22 mouse cellular contexts compared by ENCODE assay signal in the genomic region with DNA sequence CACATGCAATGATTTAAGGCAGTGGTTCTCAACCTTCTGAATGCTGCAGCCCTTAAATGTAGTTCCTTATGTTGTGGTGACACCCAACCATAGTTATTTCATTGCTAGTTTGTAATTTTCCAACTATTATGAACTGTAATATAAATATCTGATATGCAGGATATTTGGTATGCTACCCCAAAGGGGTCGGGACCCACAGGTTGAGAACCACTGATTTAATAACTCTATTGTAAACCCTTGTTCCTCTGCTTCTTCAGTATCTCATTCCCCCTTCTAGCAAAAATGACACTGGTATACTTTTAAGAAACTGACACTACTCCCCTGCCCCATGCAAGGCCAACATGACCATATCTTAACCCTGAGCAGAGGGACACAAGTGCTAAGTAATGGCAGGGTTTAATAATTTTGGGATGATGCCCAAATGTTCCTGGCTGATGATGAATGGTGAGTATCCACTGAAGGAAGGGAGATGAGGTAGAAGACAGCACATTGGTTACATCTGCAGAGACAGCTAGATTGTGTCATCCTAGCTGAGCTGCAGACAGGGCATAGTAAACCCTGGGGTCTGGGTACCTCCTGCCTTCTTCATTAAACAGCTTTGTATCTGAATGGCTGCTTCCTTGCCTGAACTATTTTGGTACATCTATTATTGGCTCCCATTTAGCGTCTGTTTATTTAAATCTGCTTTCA. TPM values are rescaled to one million over a fixed set of nuclear protein-coding genes. Genes with fewer than 3 reads are reported as not detected.
DNase-seq lines count a peak whose midpoint lies in the region; ATAC-seq and TF ChIP-seq lines count a peak whose summit lies in the region.
"Had no signal": no experiment of that assay in that cellular context is flagged by ENCODE, and none has a peak within 500 bp of the region (broad histone marks: within the 10 kb centered on the region; RNA-seq: fewer than 3 reads in every experiment).

No protein-coding gene starts in this region.

- no peak for ATAC-seq in midbrain, embryonic 15.5 days (replicated peaks)
- ATAC-seq in forebrain, embryonic 11.5 days (replicated peaks; ENCODE audit: low FRiP score), result no peak
- ATAC-seq in hindbrain, embryonic 16.5 days, result peak; percentile 21
- ATAC-seq: Patski had no signal

- no peaks in the 10 kb centered on the region; the same call in 1 of the 2 replicates for H3K9me3 ChIP-seq in midbrain, embryonic 10.5 days (replicated peaks)
- H3K9me3 ChIP-seq in midbrain, embryonic 15.5 days, result no peaks in the 10 kb centered on the region
- H3K9me3 ChIP-seq in ES-E14 (ENCODE audit: control insufficient read depth, insufficient read depth, low read depth, low read length), result no peaks in the 10 kb centered on the region
- H3K9me3 ChIP-seq in forebrain, embryonic 11.5 days (ENCODE audit: control insufficient read depth, low read length), result no peaks in the 10 kb centered on the region; the same call in 1 of the 2 replicates
- no peaks in the 10 kb centered on the region for H3K9me3 ChIP-seq in hindbrain, embryonic 16.5 days (ENCODE audit: control insufficient read depth, low read length)
- H3K9me3 ChIP-seq: embryonic facial prominence, embryonic 12.5 days; heart, embryonic 13.5 days; stomach, embryonic 15.5 days had no signal

- DNase-seq in midbrain, embryonic 10.5 days (ENCODE audit: low spot score), result no peak
- no peak for DNase-seq in ES-E14 (ENCODE audit: low read depth, low spot score)
- DNase-seq in forebrain, embryonic 11.5 days (ENCODE audit: low spot score), result no peak
- no peak for DNase-seq in c-Kit-positive CD71-positive TER-119-positive erythroid progenitor cells, embryonic 14.5 days (ENCODE audit: low spot score)
- no peak for DNase-seq in kidney, adult 8-10 months
- DNase-seq: adrenal gland, adult 8-10 months; cerebellum, adult 9-10 months; gastrocnemius, postnatal 10 days; heart, adult 18-20 months; kidney, adult 9 months; kidney, postnatal 25 days had no signal

- H3K27me3 ChIP-seq in midbrain, embryonic 10.5 days (ENCODE audit: low read depth, poor library complexity, severe bottlenecking), result peaks cover 11% of the 10 kb centered on the region; the same call in 1 of the 2 replicates
- no peaks in the 10 kb centered on the region for H3K27me3 ChIP-seq in midbrain, embryonic 15.5 days (replicated peaks)
- no peaks in the 10 kb centered on the region for H3K27me3 ChIP-seq in forebrain, embryonic 11.5 days (ENCODE audit: control insufficient read depth, insufficient read depth, low read length)
- H3K27me3 ChIP-seq in hindbrain, embryonic 16.5 days (replicated peaks; ENCODE audit: control insufficient read depth, insufficient read depth, low read length), result no peaks in the 10 kb centered on the region
- H3K27me3 ChIP-seq: embryonic facial prominence, embryonic 12.5 days; heart, embryonic 13.5 days; Patski; stomach, embryonic 15.5 days had no signal

- H3K9ac ChIP-seq in midbrain, embryonic 15.5 days, result no peak overlapping the region
- H3K9ac ChIP-seq in ES-E14 (ENCODE audit: insufficient read depth, low read depth, low read length, poor library complexity, severe bottlenecking), result no peak overlapping the region
- H3K9ac ChIP-seq in forebrain, embryonic 11.5 days (ENCODE audit: low read length), result no peak overlapping the region; the same call in 1 of the 2 replicates
- H3K9ac ChIP-seq in hindbrain, embryonic 16.5 days (ENCODE audit: low read depth, low read length), result no peak overlapping the region
- H3K9ac ChIP-seq: embryonic facial prominence, embryonic 12.5 days; heart, embryonic 13.5 days; liver, embryonic 14.5 days; stomach, embryonic 15.5 days had no signal

- 76% methylated on average over 2 of the region's 2 CpGs for WGBS in midbrain, embryonic 10.5 days
- WGBS in midbrain, embryonic 15.5 days, result 62% methylated on average over 2 of the region's 2 CpGs
- 52% methylated on average over 2 of the region's 2 CpGs for WGBS in forebrain, embryonic 11.5 days
- WGBS in hindbrain, embryonic 16.5 days, result 61% methylated on average over 2 of the region's 2 CpGs

- H3K27ac ChIP-seq in midbrain, embryonic 10.5 days (replicated peaks), result peak overlapping the region; percentile 85
- no peak overlapping the region; the same call in 1 of the 2 replicates for H3K27ac ChIP-seq in midbrain, embryonic 15.5 days
- H3K27ac ChIP-seq in ES-E14 (ENCODE audit: insufficient read depth, low read depth, low read length, poor library complexity, severe bottlenecking), result no peak overlapping the region
- H3K27ac ChIP-seq in forebrain, embryonic 11.5 days (ENCODE audit: low read depth, low read length), result peak overlapping the region; percentile 79
- H3K27ac ChIP-seq in hindbrain, embryonic 16.5 days (ENCODE audit: low read depth, low read length), result no peak overlapping the region
- H3K27ac ChIP-seq: embryonic facial prominence, embryonic 12.5 days; heart, embryonic 13.5 days; liver, embryonic 14.5 days; macrophage; stomach, embryonic 15.5 days had no signal

- in situ Hi-C loops in ES-E14 (cut with MboI; ENCODE audit: low sequenced_read_pairs in 2 of 2, unreplicated experiment in 2 of 2), result no loop called here

- no peaks in the 10 kb centered on the region for H3K36me3 ChIP-seq in midbrain, embryonic 10.5 days
- H3K36me3 ChIP-seq in midbrain, embryonic 15.5 days (replicated peaks), result no peaks in the 10 kb centered on the region
- no peaks in the 10 kb centered on the region for H3K36me3 ChIP-seq in ES-E14 (ENCODE audit: control insufficient read depth, insufficient read depth, low read length, poor library complexity, severe bottlenecking)
- H3K36me3 ChIP-seq in forebrain, embryonic 11.5 days (ENCODE audit: control insufficient read depth, insufficient read depth, low read length), result no peaks in the 10 kb centered on the region
- no peaks in the 10 kb centered on the region for H3K36me3 ChIP-seq in hindbrain, embryonic 16.5 days (ENCODE audit: control insufficient read depth, insufficient read depth, low read length)
- H3K36me3 ChIP-seq: embryonic facial prominence, embryonic 12.5 days; heart, embryonic 13.5 days; stomach, embryonic 15.5 days had no signal

- H3K4me3 ChIP-seq in midbrain, embryonic 10.5 days, result no peak overlapping the region
- no peak overlapping the region for H3K4me3 ChIP-seq in midbrain, embryonic 15.5 days
- no peak overlapping the region for H3K4me3 ChIP-seq in ES-E14 (ENCODE audit: insufficient read depth in 1 of 2, low read depth in 1 of 2, low read length in 2 of 2, poor library complexity in 1 of 2, severe bottlenecking in 1 of 2)
- H3K4me3 ChIP-seq in forebrain, embryonic 11.5 days (ENCODE audit: low read depth, low read length), result no peak overlapping the region
- no peak overlapping the region for H3K4me3 ChIP-seq in hindbrain, embryonic 16.5 days (ENCODE audit: low read length)
- H3K4me3 ChIP-seq: embryonic facial prominence, embryonic 12.5 days; erythroblast, embryonic 14.5 days; heart, embryonic 13.5 days; stomach, embryonic 15.5 days had no signal

- H3K4me2 ChIP-seq in midbrain, embryonic 15.5 days, result no peak overlapping the region
- H3K4me2 ChIP-seq in forebrain, embryonic 11.5 days (ENCODE audit: low read depth, low read length, severe bottlenecking), result peak overlapping the region; percentile 34; the same call in 1 of the 2 replicates
- no peak overlapping the region for H3K4me2 ChIP-seq in hindbrain, embryonic 16.5 days (ENCODE audit: low read length)
- H3K4me2 ChIP-seq: heart, embryonic 13.5 days; stomach, embryonic 15.5 days had no signal

- H3K4me1 ChIP-seq in midbrain, embryonic 10.5 days, result peaks cover 50% of the 10 kb centered on the region
- peaks cover 11% of the 10 kb centered on the region; the same call in 1 of the 2 replicates for H3K4me1 ChIP-seq in midbrain, embryonic 15.5 days
- peaks cover 7% of the 10 kb centered on the region in 2 experiments; a peak in 2 of 4 replicates for H3K4me1 ChIP-seq in ES-E14 (ENCODE audit: control insufficient read depth in 2 of 2, insufficient read depth in 2 of 2, low read length in 2 of 2, poor library complexity in 1 of 2)
- peaks cover 11% of the 10 kb centered on the region for H3K4me1 ChIP-seq in forebrain, embryonic 11.5 days (replicated peaks; ENCODE audit: control insufficient read depth, insufficient read depth, low read length)
- peaks cover 10% of the 10 kb centered on the region for H3K4me1 ChIP-seq in hindbrain, embryonic 16.5 days (ENCODE audit: control insufficient read depth, insufficient read depth, low read depth, low read length)
- H3K4me1 ChIP-seq: heart, embryonic 13.5 days; stomach, embryonic 15.5 days had no signal

TF ChIP-seq in ES-E14, 5 proteins besides CTCF, POLR2A, EP300 and RAD21:
- TF ChIP-seq ZNF384 (IDR thresholded peaks at IDR 0.05; ENCODE audit: low read depth, low read length), result no peak
- TF ChIP-seq CHD2 (IDR thresholded peaks at IDR 0.05; ENCODE audit: low read depth, low read length), result peak; percentile 82

RNA-seq across cellular contexts. Expression of gene Ascl1, which starts 47.2 kb away (rescaled TPM):
- 29.4 and 48.2 TPM in 2 replicates for polyA plus RNA-seq in midbrain, embryonic 10.5 days (2016; fragmentation: Nextera tagmentation; extraction: Ambion mirVana)
- polyA plus RNA-seq in midbrain, embryonic 15.5 days (2015; fragmentation: Nextera tagmentation; extraction: Ambion mirVana), result 12.6 and 15.6 TPM in 2 replicates
- total RNA-seq in ES-E14 (2012; rRNA removed), result 0.22 TPM in 1 of 2 replicates, not detected in the other
- polyA plus RNA-seq in forebrain, embryonic 11.5 days (2014; fragmentation: Nextera tagmentation; extraction: Ambion mirVana), result 60.6 and 69.9 TPM in 2 replicates
- polyA plus RNA-seq in hindbrain, embryonic 16.5 days (2015; fragmentation: Nextera tagmentation; extraction: Ambion mirVana), result 6.3 and 9.6 TPM in 2 replicates
- total RNA-seq: common myeloid progenitor, adult 5-6 weeks; gastrocnemius, postnatal 10 days; heart, adult 18-20 months; heart, postnatal 25 days had no signal
- polyA plus RNA-seq: erythroblast, embryonic 14.5 days; macrophage; Patski had no signal

Comparison
In these comparisons a context has a peak if more than half of its experiments do, and no peak if none do; other contexts are left out.
1. H3K27ac ChIP-seq: peak in midbrain, embryonic 10.5 days (single experiment) and forebrain, embryonic 11.5 days (single experiment); none in midbrain, embryonic 15.5 days (single experiment), ES-E14 (single experiment) and hindbrain, embryonic 16.5 days (single experiment).